Mouse (Mus musculus) kidney, embryonic 16.5 days (tissue): Measurements from ENCODE around the gene Sdr39u1. TPM values are rescaled to one million over a fixed set of nuclear protein-coding genes. Genes with fewer than 3 reads are reported as not detected.
A peak's percentile ranks its signal among the peaks of the same experiment; 100 is the strongest.

Source experiments
- ATAC-seq: fragments of 200-750 bp; cut with Nextera tagmentation; 2 replicates; pipeline ENCODE4 v1.8.0; 2017; ENCODE audit warnings: moderate TSS enrichment; ENCODE audit not compliant: low FRiP score, low TSS enrichment
- H3K27ac ChIP-seq: fragments of 300-500 bp; sonication (generic); 2 replicates; pipeline ENCODE4 v1.5.1; 2014; ENCODE audit warnings: low read length
- H3K27me3 ChIP-seq: fragments of 300-500 bp; sonication (generic); 2 replicates; pipeline ENCODE4 v1.6.1; 2014; ENCODE audit warnings: low read length, control low read depth, mixed read lengths; ENCODE audit not compliant: insufficient read depth
- H3K36me3 ChIP-seq: fragments of 300-500 bp; sonication (generic); 2 replicates; pipeline ENCODE4 v1.6.1; 2014; ENCODE audit warnings: low read length, control low read depth, mixed read lengths; ENCODE audit not compliant: insufficient read depth
- H3K4me1 ChIP-seq: fragments of 300-500 bp; sonication (generic); 2 replicates; pipeline ENCODE4 v1.6.1; 2014; ENCODE audit warnings: low read length, control low read depth, mixed read lengths; ENCODE audit not compliant: insufficient read depth
- H3K4me2 ChIP-seq: fragments of 300-500 bp; sonication (generic); replicated peaks from 2 replicates; pipeline ENCODE4 v1.6.1; 2014; ENCODE audit warnings: low read depth, low read length
- H3K4me3 ChIP-seq: fragments of 300-500 bp; sonication (generic); 2 replicates; pipeline ENCODE4 v1.5.1; 2014; ENCODE audit warnings: mild to moderate bottlenecking, low read length
- H3K9ac ChIP-seq: fragments of 300-500 bp; sonication (generic); replicated peaks from 2 replicates; pipeline ENCODE4 v1.6.1; 2014; ENCODE audit warnings: low read length
- H3K9me3 ChIP-seq: fragments of 300-500 bp; sonication (generic); 2 replicates; pipeline ENCODE4 v1.6.1; 2016; ENCODE audit warnings: low read length, control low read depth
- WGBS: fragments of 180-500 bp; shearing (Covaris S2); extraction: QIAGEN DNeasy Blood & Tissue Kit; methylation state at CpG from one replicate; pipeline ENCODE4 v1.1.7; 2014; 5-methylcytosine and 5-hydroxymethylcytosine counted together
- polyA plus RNA-seq: library from polyadenylated mRNA; unstranded; fragments of >200 nt; fragmentation: Nextera tagmentation; extraction: Ambion mirVana; gene quantifications from 2 replicates; pipeline ENCODE4 v1.2.1, GENCODE M21; 2015

Sdr39u1 gene
- polyA plus RNA-seq, 1 experiment from 2014 or later: 75.8 TPM

DNA sequence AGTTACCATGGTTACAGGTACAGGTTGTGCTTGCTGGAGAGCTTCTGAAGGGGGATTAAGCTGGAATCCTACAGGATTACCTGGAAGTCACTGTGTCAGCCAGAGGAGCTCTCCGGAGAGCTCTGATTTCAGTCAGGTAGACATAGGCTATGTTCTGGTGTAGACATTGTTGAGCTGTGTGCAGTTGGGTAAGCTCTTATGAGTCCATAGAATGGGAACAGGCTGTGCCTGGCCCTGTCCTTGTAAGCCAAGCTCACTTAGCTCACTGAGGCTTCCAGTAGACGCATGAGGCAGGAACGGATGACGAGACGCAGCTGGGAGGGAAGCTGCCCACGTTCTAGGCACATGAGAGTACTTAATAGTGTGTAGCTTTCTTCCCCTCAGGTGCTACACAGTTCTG lies 37.9 kb downstream of the Sdr39u1 start:
- H3K4me2 ChIP-seq: no peak overlapping the region
- no peak overlapping the region for H3K27ac ChIP-seq
- H3K4me1 ChIP-seq: peaks cover 22% of the 10 kb centered on the region
- no peaks in the 10 kb centered on the region for H3K9me3 ChIP-seq
- H3K9ac ChIP-seq: no peak overlapping the region
- ATAC-seq: 0 out of 2 replicates have a peak, but pooled peaks have one; percentile 26
- WGBS: 61% methylated on average over 6 of the region's 6 CpGs
- H3K36me3 ChIP-seq: peaks cover 44% of the 10 kb centered on the region
- H3K27me3 ChIP-seq: no peaks in the 10 kb centered on the region
- H3K4me3 ChIP-seq: no peak overlapping the region

DNA sequence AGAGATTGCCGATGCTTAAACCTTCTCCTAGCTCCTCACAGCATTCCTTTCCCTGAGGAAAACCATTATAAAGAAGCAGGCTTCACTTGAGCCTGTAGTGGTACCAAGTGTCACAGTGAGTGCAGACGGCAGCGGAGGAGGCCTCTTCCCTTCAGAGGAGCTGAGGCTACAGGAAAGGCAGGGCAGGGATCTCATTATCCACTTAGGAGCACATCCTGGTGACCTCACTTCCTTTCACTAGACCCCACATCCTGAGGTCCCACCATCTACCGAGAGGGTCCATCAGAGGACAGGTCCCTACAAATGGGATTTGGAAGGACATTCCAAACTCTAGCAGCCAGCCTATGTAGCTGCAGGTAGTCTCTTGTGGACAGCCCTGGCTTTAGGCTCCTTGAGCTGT lies 42.5 kb downstream of the Sdr39u1 start:
- Histone ChIP-seq H3K4me1 (peaks cover 51% of the 10 kb centered on the region), H3K4me2 (peak overlapping the region; percentile 88), H3K9ac (peak overlapping the region; percentile 34; the same call in 1 of the 2 replicates), H3K36me3 (0 out of 2 replicates have a peak, but pooled peaks cover 3% of the 10 kb centered on the region), H3K27ac (peak overlapping the region; percentile 30; the same call in 1 of the 2 replicates), H3K4me3 (0 out of 2 replicates have a peak overlapping the region, but pooled peaks have one; percentile 1), H3K9me3 (no peaks in the 10 kb centered on the region), H3K27me3 (no peaks in the 10 kb centered on the region)
- no peak for ATAC-seq
- 50% methylated on average over 4 of the region's 4 CpGs for WGBS

DNA sequence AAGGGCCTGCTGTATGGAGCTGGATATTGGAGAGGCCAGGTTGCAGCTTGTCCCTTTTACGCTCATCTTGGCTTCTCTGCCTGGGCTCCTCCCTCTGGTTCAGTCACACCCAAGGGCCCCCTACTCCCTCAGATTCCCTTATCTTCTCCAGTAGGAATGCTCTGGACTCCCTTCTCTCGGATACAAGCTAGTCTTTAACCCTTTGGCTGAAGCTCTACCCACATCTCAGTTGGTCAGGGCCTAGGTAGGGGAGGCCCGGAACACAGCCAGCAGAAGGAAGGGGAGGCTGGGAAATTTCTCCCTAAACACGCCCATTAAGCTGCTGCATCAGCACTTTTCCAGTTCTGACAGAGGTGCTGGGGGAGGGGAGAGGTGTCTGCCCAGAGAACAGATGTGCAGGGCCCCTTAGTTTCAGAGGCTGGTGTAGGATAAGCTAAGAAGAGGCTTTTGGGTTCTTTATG lies 45.0 kb downstream of the Sdr39u1 start:
- peaks cover 44% of the 10 kb centered on the region for H3K4me1 ChIP-seq
- H3K27ac ChIP-seq: peak overlapping the region; percentile 96
- WGBS: 1% methylated on average over 4 of the region's 4 CpGs
- H3K4me3 ChIP-seq: peak overlapping the region; percentile 71
- H3K27me3 ChIP-seq: no peaks in the 10 kb centered on the region
- peak overlapping the region; percentile 88 for H3K4me2 ChIP-seq
- H3K36me3 ChIP-seq: 0 out of 2 replicates have a peak, but pooled peaks cover 3% of the 10 kb centered on the region
- H3K9ac ChIP-seq: peak overlapping the region; percentile 69
- ATAC-seq: peak; percentile 19
- H3K9me3 ChIP-seq: no peaks in the 10 kb centered on the region

DNA sequence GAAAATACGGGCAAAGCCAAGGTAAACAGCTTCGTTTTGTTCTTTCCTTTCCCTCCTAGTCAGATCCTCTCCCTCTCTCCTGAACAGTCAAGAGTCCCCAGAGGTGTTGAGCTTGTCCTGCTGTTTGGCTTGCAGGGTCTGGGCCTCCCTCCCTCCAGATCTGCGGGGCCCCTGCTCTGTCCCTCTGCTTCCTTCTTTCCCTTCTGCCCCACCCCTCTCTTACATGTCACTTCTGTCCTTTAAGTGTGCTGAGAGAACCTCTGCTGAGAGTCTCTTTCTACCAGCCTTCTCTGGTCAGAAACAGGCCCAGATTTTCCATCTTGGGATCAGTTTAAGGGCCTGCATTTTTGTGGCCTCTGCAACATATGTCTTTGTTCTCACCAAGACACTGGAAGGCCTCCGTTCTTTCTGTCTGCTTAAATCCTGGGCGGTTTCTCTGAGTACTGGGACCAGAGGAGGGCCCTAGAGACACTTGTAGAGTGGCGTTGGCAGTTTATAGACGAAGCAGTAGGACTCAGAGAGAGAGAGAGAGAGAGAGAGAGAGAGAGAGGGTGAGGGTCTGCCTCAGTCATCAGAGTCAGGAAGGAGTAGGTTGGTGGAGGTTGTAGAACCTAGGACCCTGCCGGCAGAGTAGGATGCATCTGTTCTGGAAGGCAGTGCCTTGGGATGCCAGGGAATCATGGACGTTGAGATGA lies 45.5 kb downstream of the Sdr39u1 start:
- Histone ChIP-seq H3K9me3 (no peaks in the 10 kb centered on the region), H3K9ac (peak overlapping the region; percentile 69), H3K36me3 (0 out of 2 replicates have a peak, but pooled peaks cover 3% of the 10 kb centered on the region), H3K27ac (peak overlapping the region; percentile 96), H3K4me2 (peak overlapping the region; percentile 88), H3K27me3 (no peaks in the 10 kb centered on the region), H3K4me3 (peak overlapping the region; percentile 71), H3K4me1 (peaks cover 44% of the 10 kb centered on the region)
- ATAC-seq: peak; percentile 10; the same call in 1 of the 2 replicates
- WGBS: under 1% methylated on average over 9 of the region's 9 CpGs

DNA sequence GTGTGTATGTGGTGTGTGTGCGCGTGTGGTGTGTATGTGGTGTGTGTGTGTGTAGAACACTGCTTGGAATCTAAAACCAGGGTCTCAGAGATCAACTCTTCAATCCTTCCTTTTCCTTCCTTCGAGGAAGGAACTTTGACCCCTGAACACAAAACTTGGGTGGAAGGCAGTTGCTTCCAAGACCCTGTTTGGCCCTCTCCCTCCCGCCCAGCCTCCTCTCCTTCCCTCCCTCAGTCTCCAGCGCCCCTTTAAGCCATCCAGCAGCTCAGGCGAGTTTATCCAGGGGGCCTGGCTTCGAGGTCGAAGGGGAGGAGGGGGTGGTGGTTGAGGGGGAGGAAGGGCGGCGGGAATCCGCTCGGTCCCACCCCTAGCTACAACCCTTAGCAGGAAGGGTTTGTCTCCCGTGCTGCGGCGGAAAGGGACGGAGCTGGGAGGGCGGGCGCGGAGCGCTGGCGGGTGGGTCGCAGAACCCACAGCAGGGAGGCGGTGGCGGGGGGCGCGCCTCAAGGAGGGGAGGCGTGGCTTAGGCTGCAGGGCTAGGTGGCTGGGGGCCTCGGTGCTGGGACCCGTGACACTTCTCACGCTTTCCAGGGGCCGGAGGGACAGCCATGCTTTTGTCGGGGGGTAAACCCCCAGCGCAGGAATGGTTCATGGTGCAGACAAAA lies 46.3 kb downstream of the Sdr39u1 start, which contains the start of gene Nynrin:
Gene Nynrin (plus strand): TSS at position 390 of the 665 bp plus-strand sequence.
- Histone ChIP-seq H3K9ac (peak within 1 kb of the TSS; percentile 69), H3K27me3 (no peaks in the 10 kb centered on the region), H3K4me1 (peaks cover 44% of the 10 kb centered on the region), H3K4me3 (peak within 1 kb of the TSS; percentile 71), H3K36me3 (0 out of 2 replicates have a peak, but pooled peaks cover 3% of the 10 kb centered on the region), H3K27ac (peak within 1 kb of the TSS; percentile 96), H3K4me2 (peak within 1 kb of the TSS; percentile 88), H3K9me3 (no peaks in the 10 kb centered on the region)
- 2% methylated on average over 22 of the region's 33 CpGs for WGBS
- peak; percentile 93 for ATAC-seq

DNA sequence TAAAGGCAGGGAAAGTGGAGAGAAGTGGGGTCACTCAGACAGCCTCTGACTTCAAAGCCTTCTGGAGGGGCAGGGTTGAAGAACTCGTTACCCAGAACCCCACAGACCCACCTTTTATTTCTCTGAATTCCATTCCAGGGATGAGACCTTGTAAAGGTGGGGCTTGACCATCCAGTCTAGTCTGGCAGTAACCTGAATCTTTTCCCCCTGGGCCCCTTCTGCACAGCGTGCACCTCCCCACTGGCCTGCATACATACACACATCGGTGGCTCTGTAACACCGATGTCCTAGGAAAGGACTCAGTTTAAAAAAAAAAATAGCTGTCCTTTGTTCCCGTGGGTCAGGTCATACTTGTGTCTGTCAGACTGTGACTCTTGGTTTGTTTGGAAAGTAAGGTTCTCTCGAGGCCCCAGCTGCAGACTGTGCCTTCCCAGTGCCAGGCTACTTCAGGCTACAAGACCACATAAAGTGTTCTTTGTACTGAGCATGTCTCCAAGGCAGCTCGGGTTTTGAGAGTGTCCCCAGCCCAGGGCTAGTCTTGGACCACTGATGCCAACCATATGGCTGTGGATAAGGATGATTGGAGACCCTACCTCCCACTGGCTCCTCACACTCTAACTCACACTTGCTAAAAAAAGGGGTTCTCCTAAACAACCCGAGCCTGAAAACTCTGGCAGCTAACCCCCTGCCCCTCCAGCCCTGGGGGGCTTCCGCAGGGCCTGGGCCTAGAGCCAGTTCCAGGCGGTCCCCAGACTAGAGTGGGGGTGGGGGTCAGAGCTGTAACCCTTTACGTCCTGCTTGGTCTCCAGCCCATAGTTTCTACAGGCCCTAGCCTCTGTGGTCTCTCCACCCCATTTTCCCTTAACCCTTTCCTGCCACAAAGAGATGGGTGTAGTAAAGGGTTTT lies 47.2 kb downstream of the Sdr39u1 start:
- H3K4me3 ChIP-seq: peak overlapping the region; percentile 71
- H3K36me3 ChIP-seq: 0 out of 2 replicates have a peak, but pooled peaks cover 2% of the 10 kb centered on the region
- H3K9ac ChIP-seq: peak overlapping the region; percentile 69
- ATAC-seq: peak; percentile 78
- WGBS: 3% methylated on average over 11 of the region's 11 CpGs
- H3K27ac ChIP-seq: peak overlapping the region; percentile 96
- peaks cover 44% of the 10 kb centered on the region for H3K4me1 ChIP-seq
- H3K9me3 ChIP-seq: no peaks in the 10 kb centered on the region
- no peaks in the 10 kb centered on the region for H3K27me3 ChIP-seq
- H3K4me2 ChIP-seq: peak overlapping the region; percentile 88

DNA sequence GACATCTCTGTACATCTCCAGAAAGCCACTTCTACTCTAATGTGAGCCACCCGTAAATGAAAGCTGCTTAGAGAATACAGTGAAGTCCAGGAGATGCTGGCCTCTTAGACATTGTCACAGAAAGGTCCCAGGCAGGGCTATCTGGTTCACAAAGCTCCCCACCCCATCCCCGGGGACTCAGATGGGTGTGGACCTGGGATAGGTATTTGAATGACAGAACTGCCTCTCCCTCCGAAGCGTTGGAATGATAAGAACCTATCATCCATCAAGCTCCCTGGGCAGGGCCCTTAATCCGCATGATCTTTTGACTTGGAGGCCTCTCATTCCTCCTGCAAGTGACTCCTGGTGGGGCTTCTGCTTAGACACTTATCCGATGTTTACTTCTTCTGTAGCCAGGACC lies 49.2 kb downstream of the Sdr39u1 start:
- Histone ChIP-seq H3K27me3 (no peaks in the 10 kb centered on the region), H3K4me2 (no peak overlapping the region), H3K4me1 (peaks cover 26% of the 10 kb centered on the region), H3K9me3 (no peaks in the 10 kb centered on the region), H3K27ac (no peak overlapping the region), H3K4me3 (no peak overlapping the region), H3K36me3 (no peaks in the 10 kb centered on the region), H3K9ac (no peak overlapping the region)
- ATAC-seq: no peak
- 74% methylated on average over 6 of the region's 6 CpGs for WGBS
